Mouse (Mus musculus) heart, embryonic 10.5 days (tissue): Measurements from ENCODE around the gene Rft1. TPM values are rescaled to one million over a fixed set of nuclear protein-coding genes. Genes with fewer than 3 reads are reported as not detected.
"Not testable (repeated sequence)": the region's sequence is repeated elsewhere in the genome, so short reads cannot be mapped to it uniquely, and the experiment has no call there.

Experiments used
- DNase-seq: peaks from one replicate; pipeline ENCODE4 v3.0.0-alpha.2; 2017; ENCODE audit warnings: low spot score
- H3K27ac ChIP-seq: fragments of 300-500 bp; sonication (generic); 2 replicates; pipeline ENCODE4 v1.5.1; 2016; ENCODE audit warnings: mild to moderate bottlenecking
- H3K27me3 ChIP-seq: fragments of 300-500 bp; sonication (generic); 2 replicates; pipeline ENCODE4 v1.6.1; 2016; ENCODE audit warnings: mild to moderate bottlenecking; ENCODE audit not compliant: poor library complexity, insufficient read depth, severe bottlenecking
- H3K36me3 ChIP-seq: fragments of 300-500 bp; sonication (generic); 2 replicates; pipeline ENCODE4 v1.6.1; 2016; ENCODE audit warnings: mild to moderate bottlenecking, moderate library complexity
- H3K4me1 ChIP-seq: fragments of 300-500 bp; sonication (generic); 2 replicates; pipeline ENCODE4 v1.6.1; 2016; ENCODE audit warnings: mild to moderate bottlenecking
- H3K4me3 ChIP-seq: fragments of 300-500 bp; sonication (generic); 2 replicates; pipeline ENCODE4 v1.5.1; 2016; ENCODE audit warnings: mild to moderate bottlenecking, moderate library complexity
- H3K9me3 ChIP-seq: fragments of 300-500 bp; sonication (generic); 2 replicates; pipeline ENCODE4 v1.6.1; 2016; ENCODE audit warnings: mild to moderate bottlenecking, moderate library complexity
- WGBS: fragments of 180-500 bp; shearing (Covaris S2); methylation state at CpG from one replicate; pipeline ENCODE4 v1.1.7; 2016; 5-methylcytosine and 5-hydroxymethylcytosine counted together
- polyA plus RNA-seq: library from polyadenylated mRNA; unstranded; fragments of >200 nt; fragmentation: Nextera tagmentation; extraction: Ambion mirVana; gene quantifications from 2 replicates; pipeline ENCODE4 v1.2.1, GENCODE M21; 2016

Rft1 gene
- polyA plus RNA-seq, 1 experiment from 2014 or later, result 11.6 TPM

DNA sequence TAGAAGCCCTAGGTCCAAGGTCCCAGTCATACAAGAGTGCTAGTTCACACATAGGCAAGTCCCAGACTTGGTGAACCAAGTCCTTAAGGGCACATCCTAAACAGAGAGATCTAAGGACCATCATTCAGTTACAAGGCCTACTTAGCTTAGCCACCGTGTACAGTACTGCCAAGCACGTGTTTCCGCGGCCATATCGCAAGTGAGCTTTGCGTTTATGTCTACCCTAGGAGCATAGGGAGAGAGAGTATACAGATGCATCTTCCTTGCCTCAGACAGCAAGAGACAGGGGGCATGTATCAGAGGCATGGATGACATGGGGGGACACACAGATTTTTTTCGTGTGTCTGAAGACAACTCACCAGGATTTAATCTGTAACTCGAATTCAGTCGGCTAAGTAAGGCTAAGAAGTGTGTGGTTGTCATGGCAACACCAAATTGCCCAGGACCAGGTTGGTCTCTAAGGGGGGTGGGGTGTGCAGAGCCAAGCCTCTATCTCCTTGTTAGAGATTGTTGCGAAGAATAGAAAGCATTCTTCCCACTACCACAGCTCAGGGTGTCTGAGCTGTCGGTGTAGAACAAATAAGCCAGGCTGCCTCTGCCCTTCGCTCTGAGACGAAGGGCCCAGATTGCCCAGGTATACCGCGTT is 43.4 kb downstream of the Rft1 start:
- 0 out of 2 replicates have a peak, but pooled peaks cover 7% of the 10 kb centered on the region for H3K27me3 ChIP-seq
- peaks cover 5% of the 10 kb centered on the region for H3K4me1 ChIP-seq
- WGBS, result 75% methylated on average over 15 of the region's 15 CpGs
- no peak overlapping the region for H3K4me3 ChIP-seq
- H3K9me3 ChIP-seq, result no peaks in the 10 kb centered on the region
- no peak overlapping the region for H3K27ac ChIP-seq
- no peak for DNase-seq
- no peaks in the 10 kb centered on the region for H3K36me3 ChIP-seq

DNA sequence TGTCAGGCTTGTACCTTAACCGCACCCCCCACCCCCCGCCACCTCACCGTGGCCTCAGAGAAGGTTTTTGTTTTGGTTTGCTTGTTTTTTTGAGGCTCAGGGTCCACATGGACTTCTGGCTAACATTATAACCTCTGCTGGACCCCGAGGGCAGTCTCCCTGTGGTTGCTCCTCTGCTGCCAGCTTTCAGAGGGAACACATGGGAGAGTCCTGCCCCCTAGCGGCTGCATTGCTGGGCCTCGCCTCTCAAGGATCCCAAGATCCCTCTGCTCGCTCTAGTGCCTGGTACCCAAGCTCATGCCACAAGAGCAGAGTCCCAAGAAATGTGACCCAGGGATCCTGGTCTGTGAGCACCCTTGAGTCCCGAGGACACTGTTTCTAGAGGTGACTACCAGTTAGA is 45.5 kb downstream of the Rft1 start:
- DNase-seq, result peak; percentile 83
- Histone ChIP-seq H3K27ac (no peak overlapping the region), H3K4me3 (no peak overlapping the region), H3K4me1 (peaks cover 9% of the 10 kb centered on the region), H3K27me3 (0 out of 2 replicates have a peak, but pooled peaks cover 7% of the 10 kb centered on the region), H3K36me3 (no peaks in the 10 kb centered on the region), H3K9me3 (no peaks in the 10 kb centered on the region)
- 39% methylated on average over 8 of the region's 8 CpGs for WGBS

DNA sequence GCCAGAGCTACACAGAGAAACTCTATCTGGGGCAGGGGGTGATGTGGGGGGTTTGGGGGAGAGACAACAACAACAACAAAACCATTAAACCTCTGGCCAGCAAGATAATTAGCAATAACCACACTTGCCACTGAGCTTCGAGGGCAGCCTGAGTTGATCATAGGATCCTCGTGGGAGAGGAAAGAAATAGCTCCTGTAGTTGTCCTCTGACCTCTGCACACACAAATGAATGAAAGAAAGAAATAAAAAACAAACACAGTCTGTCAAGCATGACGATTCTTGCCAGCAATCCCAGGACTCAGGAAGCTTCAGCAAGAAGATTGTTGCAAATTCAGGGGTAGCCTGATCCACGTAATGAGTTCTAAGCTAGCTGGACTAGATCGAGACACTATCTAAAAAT is 48.4 kb downstream of the Rft1 start:
- no peak for DNase-seq
- no peaks in the 10 kb centered on the region for H3K9me3 ChIP-seq
- 0 out of 2 replicates have a peak, but pooled peaks cover 7% of the 10 kb centered on the region for H3K27me3 ChIP-seq
- H3K4me3 ChIP-seq, result no peak overlapping the region
- H3K4me1 ChIP-seq, result peaks cover 9% of the 10 kb centered on the region
- 61% methylated on average over 5 of the region's 5 CpGs for WGBS
- H3K36me3 ChIP-seq, result no peaks in the 10 kb centered on the region
- H3K27ac ChIP-seq, result no peak overlapping the region

DNA sequence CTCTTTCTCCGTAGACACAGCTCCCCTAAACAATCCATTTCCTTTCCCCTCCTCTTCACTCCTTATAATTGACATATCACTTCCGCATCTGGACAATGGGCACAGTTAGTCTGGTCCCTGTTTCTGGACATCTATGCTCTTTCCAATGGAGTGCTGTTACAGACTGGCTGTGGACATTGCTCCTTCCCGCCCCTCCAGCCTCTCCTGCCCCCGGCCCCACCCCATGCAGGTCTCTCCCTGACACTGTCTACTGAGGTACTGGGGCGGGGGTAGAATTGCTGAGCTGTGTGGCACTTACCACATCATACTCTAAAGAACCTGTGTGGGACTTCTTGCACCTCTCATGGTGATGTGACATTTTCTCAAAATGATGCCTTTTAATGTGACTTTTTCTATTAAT is 48.9 kb downstream of the Rft1 start:
- Histone ChIP-seq H3K4me1 (peaks cover 9% of the 10 kb centered on the region), H3K36me3 (no peaks in the 10 kb centered on the region), H3K9me3 (no peaks in the 10 kb centered on the region), H3K27ac (no peak overlapping the region), H3K27me3 (0 out of 2 replicates have a peak, but pooled peaks cover 7% of the 10 kb centered on the region), H3K4me3 (no peak overlapping the region)
- WGBS, result 81% methylated on average over 5 of the region's 5 CpGs
- no peak for DNase-seq

DNA sequence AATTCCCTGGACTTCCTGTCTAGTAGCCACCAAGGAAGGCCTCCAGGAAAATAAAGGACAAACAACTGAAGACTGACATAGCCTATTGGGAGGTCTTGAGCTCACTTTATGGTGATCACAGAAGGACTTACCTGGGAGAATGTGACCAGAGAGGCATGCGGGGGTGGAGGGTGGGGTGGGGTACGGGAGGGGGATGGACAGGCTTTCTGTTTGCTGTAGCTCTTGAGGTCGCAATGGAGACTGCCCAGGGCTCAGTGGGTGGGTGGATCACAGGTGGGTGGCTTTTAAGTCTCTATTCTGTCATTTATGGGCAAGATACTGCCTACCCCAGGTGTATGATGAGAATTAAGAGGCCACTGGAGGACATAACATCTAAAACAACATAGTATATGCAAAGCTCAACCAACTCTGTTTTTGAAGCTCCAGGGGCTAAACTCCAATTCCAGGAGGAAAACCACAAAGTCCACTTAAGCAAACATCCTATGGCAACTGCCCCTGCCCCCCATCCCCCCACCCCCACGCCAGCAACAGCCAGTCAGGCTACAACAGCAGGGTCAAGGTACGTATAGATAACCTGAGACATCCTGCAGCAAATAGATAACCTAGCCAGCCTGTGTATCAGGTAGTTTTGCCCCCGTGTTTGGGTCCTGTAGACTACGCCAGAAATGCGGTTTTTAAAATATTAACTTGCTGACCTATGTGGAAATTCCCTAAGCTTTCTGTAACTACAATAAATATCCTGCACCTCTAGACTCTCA is 50.1 kb downstream of the Rft1 start:
- 0 out of 2 replicates have a peak, but pooled peaks cover 2% of the 10 kb centered on the region for H3K27me3 ChIP-seq
- H3K36me3 ChIP-seq, result no peaks in the 10 kb centered on the region
- no peaks in the 10 kb centered on the region for H3K9me3 ChIP-seq
- WGBS, result 65% methylated on average over 8 of the region's 8 CpGs
- peaks cover 9% of the 10 kb centered on the region; the same call in 1 of the 2 replicates for H3K4me1 ChIP-seq
- H3K4me3 ChIP-seq, result no peak overlapping the region
- DNase-seq, result no peak
- H3K27ac ChIP-seq, result no peak overlapping the region

DNA sequence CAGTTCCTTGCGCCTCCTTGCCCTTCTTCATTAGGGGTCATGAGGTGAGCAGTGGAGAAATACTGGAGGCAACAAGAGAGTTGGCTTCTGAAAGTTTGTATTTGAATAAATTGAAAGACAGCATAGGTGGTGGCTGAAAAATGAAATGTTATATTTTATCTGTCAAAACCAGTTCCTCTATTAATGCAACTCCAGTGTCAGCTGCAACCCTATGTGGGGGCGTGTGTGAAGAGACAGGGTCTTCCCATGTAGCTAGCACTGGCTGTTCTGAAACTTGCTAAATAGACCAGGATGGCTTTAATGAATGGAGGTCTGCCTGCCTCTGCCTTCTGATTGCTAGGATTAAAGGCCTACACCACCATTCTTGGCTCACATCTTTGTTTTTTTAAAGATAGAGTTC is 57.7 kb downstream of the Rft1 start:
- no peaks in the 10 kb centered on the region for H3K9me3 ChIP-seq
- no peaks in the 10 kb centered on the region for H3K36me3 ChIP-seq
- no peak overlapping the region for H3K4me3 ChIP-seq
- H3K27ac ChIP-seq, result no peak overlapping the region
- DNase-seq, result no peak
- 94% methylated on average over 2 of the region's 2 CpGs for WGBS
- H3K27me3 ChIP-seq, result peaks cover 17% of the 10 kb centered on the region
- H3K4me1 ChIP-seq, result peaks cover 10% of the 10 kb centered on the region; the same call in 1 of the 2 replicates

DNA sequence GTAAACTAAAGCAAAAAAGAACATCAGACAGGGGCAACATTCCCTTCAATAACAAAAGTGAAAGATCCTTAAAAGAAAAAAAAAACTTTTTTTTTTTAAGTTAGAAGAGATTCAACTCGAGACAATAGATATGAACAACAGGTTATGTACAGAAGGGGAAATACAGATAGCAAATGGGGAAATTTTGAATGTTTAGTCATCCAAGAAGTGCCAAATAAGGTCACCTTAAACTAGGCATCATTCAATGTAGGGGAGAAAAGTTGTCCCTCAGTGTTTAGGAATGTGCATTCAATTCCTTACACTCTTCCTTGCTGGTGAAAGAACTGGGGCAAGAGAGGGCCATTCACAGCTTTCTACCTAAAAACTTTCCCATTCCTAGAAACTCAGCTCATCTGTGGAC is 59.6 kb downstream of the Rft1 start:
- H3K36me3 ChIP-seq, result no peaks in the 10 kb centered on the region
- H3K27me3 ChIP-seq, result peaks cover 17% of the 10 kb centered on the region
- H3K27ac ChIP-seq, result no peak overlapping the region
- no peak for DNase-seq
- peaks cover 12% of the 10 kb centered on the region; the same call in 1 of the 2 replicates for H3K4me1 ChIP-seq
- H3K9me3 ChIP-seq, result no peaks in the 10 kb centered on the region
- 74% methylated on average over 1 of the region's 1 CpGs for WGBS
- H3K4me3 ChIP-seq, result no peak overlapping the region

DNA sequence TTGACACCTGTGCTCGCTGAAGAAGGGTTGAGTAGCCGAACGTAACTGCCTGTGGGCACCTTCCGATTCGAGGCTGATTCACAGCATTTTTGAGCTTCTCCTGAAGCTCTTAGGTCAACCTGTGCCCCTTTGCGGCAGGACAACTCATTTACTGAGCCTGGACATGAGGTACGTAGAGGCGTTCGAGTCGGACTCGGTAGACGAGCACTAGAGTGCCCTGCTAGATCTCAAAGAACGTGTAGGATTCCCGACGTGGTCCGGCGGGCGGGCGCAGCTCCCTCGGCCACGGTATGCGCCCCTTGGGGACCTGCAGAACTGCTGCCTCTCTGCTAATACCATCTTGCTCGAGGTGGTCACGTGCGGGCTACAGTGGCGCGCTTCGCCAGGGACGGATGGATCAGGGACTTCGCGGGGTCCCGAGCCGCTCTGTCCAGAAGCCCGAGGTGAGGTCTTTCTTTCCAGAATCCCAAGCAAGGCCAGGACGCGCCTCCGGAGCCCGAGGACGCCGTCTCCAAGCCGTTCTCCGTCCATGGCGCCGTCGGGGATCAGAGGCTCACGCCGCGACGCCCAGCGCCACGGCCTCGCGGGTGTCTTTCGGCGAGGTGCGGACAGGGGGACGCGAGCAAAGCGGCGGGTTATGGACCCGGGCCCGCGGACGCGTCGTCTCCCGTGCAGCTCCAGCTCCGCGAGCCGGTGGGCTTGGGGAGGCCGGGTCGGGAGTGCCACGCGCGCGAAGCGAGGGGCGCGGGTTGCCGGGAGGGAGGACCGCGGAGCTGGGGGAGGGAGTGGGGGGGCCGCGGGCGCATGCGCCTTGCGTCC is 60.8 kb downstream of the Rft1 start, which contains the start of gene Sfmbt1:
Gene Sfmbt1, plus strand, starts transcription at position 51 of the 819 bp plus-strand sequence.
- peak; percentile 79 for DNase-seq
- Histone ChIP-seq H3K9me3 (no peaks in the 10 kb centered on the region), H3K27ac (peak within 1 kb of the TSS; percentile 94), H3K36me3 (no peaks in the 10 kb centered on the region), H3K27me3 (peaks cover 17% of the 10 kb centered on the region), H3K4me3 (peak within 1 kb of the TSS; percentile 85), H3K4me1 (peaks cover 12% of the 10 kb centered on the region; the same call in 1 of the 2 replicates)
- 2% methylated on average over 87 of the region's 87 CpGs for WGBS

DNA sequence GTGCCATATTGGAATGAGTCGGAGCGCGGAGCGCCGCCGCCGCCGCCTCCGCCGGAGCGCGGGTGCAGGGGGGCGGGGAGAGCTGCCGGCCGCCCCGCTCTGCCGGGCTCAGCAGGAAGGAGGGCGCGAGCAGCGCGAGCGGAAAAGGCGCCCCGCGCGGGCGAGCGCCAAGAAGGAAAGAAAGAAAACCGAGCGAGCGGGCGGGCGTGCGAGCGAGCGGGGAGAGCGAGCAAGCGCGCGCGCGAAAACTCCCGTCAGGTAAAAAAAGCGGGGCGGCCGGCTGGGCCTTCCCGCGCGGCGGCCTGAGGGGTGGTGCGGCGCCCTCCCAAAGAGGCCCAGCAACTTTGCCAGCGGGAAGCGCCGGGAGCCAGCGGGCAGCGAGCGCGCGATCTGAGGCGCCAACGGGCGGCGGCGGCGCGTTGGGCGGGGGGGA is 61.5 kb downstream of the Rft1 start:
- under 1% methylated on average over 65 of the region's 68 CpGs for WGBS
- peak; percentile 84 for DNase-seq

DNA sequence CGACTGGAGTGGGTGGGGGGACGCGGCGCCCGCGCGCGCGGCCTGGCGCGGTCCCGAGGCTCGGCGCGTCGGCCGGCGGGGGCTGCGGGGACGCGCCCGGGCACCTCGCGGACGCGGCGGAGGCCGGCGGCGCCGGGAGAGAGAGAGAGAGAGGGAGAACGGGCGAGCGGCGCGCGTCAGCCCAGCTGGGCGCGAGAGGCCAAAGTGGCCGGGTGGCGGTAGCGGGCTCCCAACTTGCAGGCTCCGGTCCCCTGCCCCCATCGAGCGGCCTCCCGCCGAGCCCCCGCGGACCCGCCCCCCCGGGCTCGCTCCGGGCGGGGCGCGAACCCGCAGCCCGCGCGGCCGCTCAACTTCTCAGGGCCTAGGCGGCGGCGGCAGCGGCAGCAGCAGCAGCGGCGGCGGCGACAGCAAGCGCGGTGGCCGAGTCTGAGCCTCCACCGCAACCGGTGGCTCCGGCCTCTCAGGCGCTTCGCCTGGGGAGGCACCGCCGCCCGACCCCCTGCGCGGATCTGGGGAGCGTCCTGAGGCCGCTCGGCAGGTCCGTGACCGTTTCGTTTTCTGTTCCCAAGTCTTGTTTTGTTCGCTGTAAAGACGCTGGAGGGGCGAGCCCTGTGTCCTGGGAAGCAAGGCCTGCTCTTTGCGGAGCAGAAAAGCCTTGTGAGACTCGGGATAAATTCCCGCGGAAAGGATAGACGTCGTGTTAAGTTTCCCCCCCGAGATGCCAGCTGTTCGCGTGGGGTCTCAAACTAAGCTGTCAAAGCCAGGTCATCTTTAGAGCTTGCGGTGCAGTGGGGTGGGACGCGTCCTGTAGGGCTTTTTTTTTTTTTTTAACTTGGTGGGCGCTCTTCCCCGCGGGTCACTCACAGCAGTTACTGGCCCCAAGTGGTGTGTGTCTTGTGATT is 62.1 kb downstream of the Rft1 start:
- H3K36me3 ChIP-seq, result no peaks in the 10 kb centered on the region
- peaks cover 12% of the 10 kb centered on the region; the same call in 1 of the 2 replicates for H3K4me1 ChIP-seq
- peaks cover 17% of the 10 kb centered on the region for H3K27me3 ChIP-seq
- peak; percentile 82 for DNase-seq
- under 1% methylated on average over 99 of the region's 106 CpGs for WGBS
- no peaks in the 10 kb centered on the region for H3K9me3 ChIP-seq
- H3K4me3 ChIP-seq, result peak overlapping the region; percentile 85
- H3K27ac ChIP-seq, result peak overlapping the region; percentile 94

More for the DNA sequence above, 61.5 kb downstream of the Rft1 start:
- Histone ChIP-seq H3K27me3 (peaks cover 17% of the 10 kb centered on the region), H3K36me3 (no peaks in the 10 kb centered on the region), H3K4me1 (peaks cover 12% of the 10 kb centered on the region; the same call in 1 of the 2 replicates), H3K9me3 (no peaks in the 10 kb centered on the region), H3K27ac (peak overlapping the region; percentile 94), H3K4me3 (peak overlapping the region; percentile 85)

DNA sequence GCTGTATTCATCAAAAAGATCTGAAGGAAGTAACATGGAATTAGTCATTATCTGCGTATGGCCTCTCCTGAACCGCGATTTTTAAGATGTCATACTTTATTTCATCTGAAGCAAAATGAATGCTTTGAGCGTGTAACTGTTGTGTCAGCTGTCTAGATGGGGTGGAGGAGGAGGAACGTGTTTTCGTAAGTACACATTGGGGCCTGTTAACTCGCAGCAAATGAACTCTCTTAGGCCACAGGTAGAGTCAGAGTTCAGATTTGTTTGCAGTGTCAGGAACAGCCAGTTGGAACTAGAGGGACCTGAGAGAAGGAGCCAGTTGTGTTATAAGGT is 62.8 kb downstream of the Rft1 start:
- H3K27ac ChIP-seq, result no peak overlapping the region; the same call in 1 of the 2 replicates
- no peaks in the 10 kb centered on the region for H3K9me3 ChIP-seq
- H3K36me3 ChIP-seq, result no peaks in the 10 kb centered on the region
- peak overlapping the region; percentile 85 for H3K4me3 ChIP-seq
- H3K27me3 ChIP-seq, result peaks cover 17% of the 10 kb centered on the region
- no peak for DNase-seq
- 11% methylated on average over 7 of the region's 7 CpGs for WGBS
- H3K4me1 ChIP-seq, result peaks cover 12% of the 10 kb centered on the region; the same call in 1 of the 2 replicates

DNA sequence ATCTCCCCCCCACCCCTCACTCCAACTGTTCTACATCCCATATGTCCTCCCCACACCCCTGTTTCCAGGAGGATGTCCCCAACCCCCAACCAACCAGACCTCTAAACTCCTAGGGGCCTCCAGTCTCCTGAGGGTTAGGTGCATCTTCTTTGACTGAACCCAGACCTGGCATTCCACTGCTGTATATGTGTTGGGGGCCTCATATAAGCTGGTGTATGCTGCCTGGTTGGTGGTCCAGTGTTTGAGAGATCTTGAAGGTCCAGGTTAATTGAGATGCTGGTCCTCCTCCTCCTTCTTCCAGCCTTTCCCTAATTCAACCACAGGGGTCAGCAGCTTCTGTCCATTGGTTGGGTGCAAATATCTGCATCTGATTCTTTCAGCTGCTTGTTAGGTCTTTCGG is 64.5 kb downstream of the Rft1 start:
- 71% methylated on average over 1 of the region's 1 CpGs for WGBS
- H3K27ac ChIP-seq, H3K36me3 ChIP-seq, H3K9me3 ChIP-seq, H3K4me3 ChIP-seq, DNase-seq: not testable (repeated sequence)
- Histone ChIP-seq H3K27me3 (peaks cover 17% of the 10 kb centered on the region), H3K4me1 (peaks cover 12% of the 10 kb centered on the region; the same call in 1 of the 2 replicates)
